ENCODE assay signal across 22 mouse cellular contexts in the genomic region with DNA sequence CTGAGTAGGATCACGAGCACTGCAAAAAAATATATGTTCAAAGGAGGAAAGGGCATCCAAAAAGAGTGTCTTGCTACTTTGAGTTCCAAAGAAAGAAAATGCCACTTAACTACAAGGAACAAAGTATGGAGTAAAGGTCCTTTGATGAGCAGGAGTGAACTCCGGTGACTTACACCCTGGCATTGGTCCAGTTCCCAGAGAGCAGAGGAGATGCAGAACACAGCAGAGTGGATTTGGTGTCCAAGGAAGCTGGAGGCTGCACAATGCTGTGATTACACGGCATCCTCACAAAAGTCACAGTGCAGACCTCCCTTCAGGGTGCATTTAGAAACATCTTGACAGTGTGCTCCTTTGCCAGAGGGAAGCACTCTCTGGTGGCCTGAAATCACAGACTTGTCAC.
"Had no signal": no experiment of that assay in that cellular context is flagged by ENCODE, and none has a peak within 500 bp of the region (broad histone marks: within the 10 kb centered on the region; RNA-seq: fewer than 3 reads in every experiment).

No protein-coding gene starts in this region.

- H3K4me3 ChIP-seq: heart, adult 2 months; heart, embryonic 13.5 days; heart, embryonic 15.5 days; hindbrain, embryonic 13.5 days; hindbrain, embryonic 15.5 days; layer of hippocampus, adult 2 months; left cerebral cortex, adult 2 months; limb, embryonic 13.5 days; limb, embryonic 15.5 days; liver, embryonic 12.5 days had no signal

- H3K9me3 ChIP-seq: heart, embryonic 13.5 days; heart, embryonic 15.5 days; hindbrain, embryonic 13.5 days; hindbrain, embryonic 15.5 days; limb, embryonic 13.5 days; limb, embryonic 15.5 days; liver, embryonic 12.5 days had no signal

- H3K4me1 ChIP-seq: heart, embryonic 13.5 days; heart, embryonic 15.5 days; hindbrain, embryonic 13.5 days; hindbrain, embryonic 15.5 days; limb, embryonic 13.5 days; limb, embryonic 15.5 days; liver, embryonic 12.5 days had no signal

- DNase-seq: gastrocnemius, postnatal 14 days; gastrocnemius, postnatal 36 days; heart, adult 11 months; heart, adult 2 months; heart, postnatal 14 days; heart, postnatal 36 days; kidney, adult 11 months; kidney, adult 8-10 months; kidney, postnatal 10 days; kidney, postnatal 25 days; kidney, postnatal 4 days had no signal

- H3K27ac ChIP-seq: heart, adult 2 months; heart, embryonic 13.5 days; heart, embryonic 15.5 days; hindbrain, embryonic 13.5 days; hindbrain, embryonic 15.5 days; hindbrain, postnatal 0 days; layer of hippocampus, adult 2 months; limb, embryonic 13.5 days; limb, embryonic 15.5 days; liver, embryonic 12.5 days; liver, embryonic 14.5 days had no signal

- H3K36me3 ChIP-seq: heart, embryonic 13.5 days; heart, embryonic 15.5 days; hindbrain, embryonic 13.5 days; hindbrain, embryonic 15.5 days; limb, embryonic 13.5 days; limb, embryonic 15.5 days; liver, embryonic 12.5 days had no signal

- H3K27me3 ChIP-seq: heart, embryonic 13.5 days; heart, embryonic 15.5 days; hindbrain, embryonic 13.5 days; hindbrain, embryonic 15.5 days; limb, embryonic 13.5 days; limb, embryonic 15.5 days; liver, embryonic 12.5 days had no signal
